Mouse (Mus musculus): Measurements from ENCODE around the gene Tiprl.

GRCm38 (mm10) chr1:165198951-165199350 is 37.8 kb downstream of the Tiprl start:
- TF ChIP-seq CTCF (IDR thresholded peaks at IDR 0.05; ENCODE audit: low read depth, low read length) (no peak), POLR2A (IDR thresholded peaks at IDR 0.05; ENCODE audit: borderline replicate concordance, low read depth, low read length) (no peak)
